Mouse (Mus musculus) liver, embryonic 16.5 days (tissue): Measurements from ENCODE around the gene Surf6. TPM values are rescaled to one million over a fixed set of nuclear protein-coding genes. Genes with fewer than 3 reads are reported as not detected.
A peak's percentile ranks its signal among the peaks of the same experiment; 100 is the strongest.

Experiments used
- ATAC-seq: fragments of 200-750 bp; cut with Nextera tagmentation; 2 replicates; pipeline ENCODE4 v1.8.0; 2017; ENCODE audit warnings: low read depth, mild to moderate bottlenecking, moderate number of reproducible peaks, moderate library complexity
- H3K27ac ChIP-seq: fragments of 300-500 bp; sonication (generic); 2 replicates; pipeline ENCODE4 v1.5.1; 2014; ENCODE audit warnings: mild to moderate bottlenecking, low read length
- H3K27me3 ChIP-seq: fragments of 300-500 bp; sonication (generic); 2 replicates; pipeline ENCODE4 v1.6.1; 2014; ENCODE audit warnings: low read depth, low read length, mixed read lengths; ENCODE audit not compliant: control insufficient read depth, insufficient read depth
- H3K36me3 ChIP-seq: fragments of 300-500 bp; sonication (generic); 2 replicates; pipeline ENCODE4 v1.6.1; 2014; ENCODE audit warnings: mild to moderate bottlenecking; ENCODE audit not compliant: control insufficient read depth, insufficient read depth
- H3K4me1 ChIP-seq: fragments of 300-500 bp; sonication (generic); 2 replicates; pipeline ENCODE4 v1.6.1; 2014; ENCODE audit warnings: low read depth, low read length, mixed read lengths; ENCODE audit not compliant: control insufficient read depth
- H3K4me2 ChIP-seq: fragments of 300-500 bp; sonication (generic); 2 replicates; pipeline ENCODE4 v1.6.1; 2014; ENCODE audit warnings: low read depth, low read length, mixed read lengths
- H3K4me3 ChIP-seq: fragments of 300-500 bp; sonication (generic); 2 replicates; pipeline ENCODE4 v1.5.1; 2014; ENCODE audit warnings: low read depth, mild to moderate bottlenecking, low read length
- H3K9ac ChIP-seq: fragments of 300-500 bp; sonication (generic); 2 replicates; pipeline ENCODE4 v1.6.1; 2014; ENCODE audit warnings: low read depth, low read length
- H3K9me3 ChIP-seq: fragments of 300-500 bp; sonication (generic); replicated peaks from 2 replicates; pipeline ENCODE4 v1.6.1; 2016; ENCODE audit warnings: low read length; ENCODE audit not compliant: control insufficient read depth
- WGBS: fragments of 180-500 bp; shearing (Covaris S2); extraction: QIAGEN DNeasy Blood & Tissue Kit; methylation state at CpG from one replicate; pipeline ENCODE4 v1.1.7; 2014; ENCODE audit not compliant: insufficient replicate concordance; 5-methylcytosine and 5-hydroxymethylcytosine counted together
- polyA plus RNA-seq: library from polyadenylated mRNA; unstranded; fragments of >200 nt; fragmentation: Nextera tagmentation; extraction: Ambion mirVana; gene quantifications from 2 replicates; pipeline ENCODE4 v1.2.1, GENCODE M21; 2015

Gene Surf6
- polyA plus RNA-seq, 1 experiment from 2014 or later = 8.7 TPM

DNA sequence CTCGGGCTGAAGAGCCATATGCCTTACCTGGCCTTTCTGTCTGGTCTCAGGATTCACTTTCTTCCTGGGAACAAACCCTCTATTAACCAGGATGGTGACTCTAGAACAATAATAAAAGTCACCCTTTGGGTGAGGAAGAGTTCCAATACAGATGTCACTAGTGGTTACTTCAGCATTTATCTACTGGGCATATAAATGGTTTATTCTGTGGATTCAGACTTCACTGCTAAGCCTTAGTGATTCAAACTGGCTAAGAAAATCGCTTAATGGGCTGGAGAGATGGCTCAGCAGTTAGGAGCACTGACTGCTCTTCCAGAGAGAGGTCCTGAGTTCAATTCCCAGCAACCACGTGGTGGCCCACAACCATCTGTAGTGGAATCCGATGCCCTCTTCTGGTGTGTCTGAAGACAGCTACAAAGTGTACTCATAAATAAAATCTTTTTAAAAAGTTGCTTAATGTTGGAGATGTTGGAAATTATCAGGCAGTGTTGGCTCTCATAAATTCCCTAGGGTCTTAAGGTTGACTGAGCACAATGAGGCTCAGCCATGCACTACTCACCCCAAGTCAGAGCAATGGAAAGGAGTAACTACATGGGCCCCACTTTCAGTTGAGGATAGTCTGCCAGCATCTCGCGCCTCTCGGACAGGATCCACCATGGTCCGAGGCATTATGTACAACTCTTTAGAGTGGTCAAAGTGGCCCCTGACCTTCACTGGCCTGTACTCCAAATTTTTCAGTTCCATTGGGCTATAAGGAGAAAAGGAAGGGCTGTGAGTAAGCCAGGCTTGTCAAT is 11.7 kb upstream of the Surf6 start:
- H3K4me3 ChIP-seq = no peak overlapping the region
- H3K27ac ChIP-seq = no peak overlapping the region
- 51% methylated on average over 8 of the region's 8 CpGs for WGBS
- H3K9ac ChIP-seq = no peak overlapping the region
- peaks cover 37% of the 10 kb centered on the region for H3K4me1 ChIP-seq
- ATAC-seq = no peak
- no peaks in the 10 kb centered on the region for H3K9me3 ChIP-seq
- peaks cover 35% of the 10 kb centered on the region for H3K36me3 ChIP-seq
- peak overlapping the region; percentile 94; the same call in 1 of the 2 replicates for H3K4me2 ChIP-seq
- no peaks in the 10 kb centered on the region for H3K27me3 ChIP-seq

DNA sequence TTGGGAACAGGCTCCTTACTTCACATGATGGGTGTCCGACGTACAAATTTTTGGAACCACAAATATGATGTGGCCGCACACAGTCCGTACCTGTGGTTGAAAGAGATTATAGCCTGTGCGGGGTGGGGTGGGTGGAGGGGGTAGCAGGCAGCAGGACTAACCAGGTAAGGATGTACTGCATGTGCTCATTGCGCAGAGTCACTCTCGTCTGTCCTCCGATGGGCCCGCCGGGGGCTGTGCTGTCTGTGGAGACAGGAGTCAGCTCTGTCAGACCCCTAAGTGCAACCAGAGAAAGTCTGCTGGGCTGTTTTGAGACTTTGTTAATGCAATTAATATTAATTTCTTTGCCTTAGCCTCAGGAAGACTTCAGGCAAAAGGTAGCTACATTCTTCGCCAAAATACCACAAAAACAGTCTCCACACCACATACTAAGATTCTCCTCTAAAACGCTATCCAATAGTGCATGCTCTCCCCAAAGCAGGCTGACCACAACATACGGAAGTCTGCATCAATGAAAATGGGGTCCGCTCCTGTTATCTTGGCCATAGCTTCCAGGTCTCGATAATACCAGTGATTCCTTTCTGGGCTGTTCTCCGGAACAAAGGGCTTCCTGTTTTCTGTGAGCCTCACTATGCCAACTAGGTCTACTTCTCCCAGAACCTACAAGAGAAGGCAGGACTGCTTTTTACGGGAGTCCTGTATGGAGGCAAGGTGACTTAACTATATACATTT is 10.9 kb upstream of the Surf6 start:
- no peaks in the 10 kb centered on the region for H3K9me3 ChIP-seq
- H3K9ac ChIP-seq = no peak overlapping the region
- H3K4me3 ChIP-seq = no peak overlapping the region
- no peak overlapping the region for H3K27ac ChIP-seq
- peaks cover 28% of the 10 kb centered on the region for H3K36me3 ChIP-seq
- H3K4me2 ChIP-seq = no peak overlapping the region
- 53% methylated on average over 17 of the region's 17 CpGs for WGBS
- no peaks in the 10 kb centered on the region for H3K27me3 ChIP-seq
- no peak for ATAC-seq
- H3K4me1 ChIP-seq = peaks cover 43% of the 10 kb centered on the region

DNA sequence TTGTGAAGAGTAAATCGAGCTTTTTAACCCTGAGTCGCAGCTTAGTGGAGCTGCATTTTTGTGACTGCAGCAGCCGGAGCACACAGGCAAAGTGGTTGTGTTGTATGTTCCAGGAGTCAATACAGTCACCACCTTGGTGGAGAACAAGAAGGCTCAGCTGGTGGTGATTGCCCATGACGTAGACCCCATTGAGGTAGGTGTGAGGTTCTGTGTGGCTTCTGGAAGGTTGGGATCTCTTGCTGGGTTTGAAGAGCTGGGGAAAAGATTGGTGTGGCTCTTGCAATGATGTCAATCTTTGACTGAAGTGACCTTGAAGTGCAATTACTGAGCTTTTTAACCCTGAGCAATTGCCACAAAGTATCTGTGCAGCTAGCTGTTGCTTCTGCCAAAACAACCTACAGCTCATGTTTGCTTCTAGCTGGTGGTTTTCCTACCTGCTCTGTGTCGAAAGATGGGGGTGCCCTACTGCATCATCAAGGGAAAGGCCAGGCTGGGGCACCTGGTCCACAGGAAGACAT is 9.6 kb upstream of the Surf6 start:
- Histone ChIP-seq H3K4me2 (peak overlapping the region; percentile 74), H3K9me3 (no peaks in the 10 kb centered on the region), H3K9ac (peak overlapping the region; percentile 85), H3K4me3 (peak overlapping the region; percentile 69), H3K36me3 (peaks cover 36% of the 10 kb centered on the region), H3K4me1 (peaks cover 46% of the 10 kb centered on the region), H3K27ac (no peak overlapping the region), H3K27me3 (no peaks in the 10 kb centered on the region)
- WGBS = 42% methylated on average over 5 of the region's 5 CpGs
- ATAC-seq = no peak

DNA sequence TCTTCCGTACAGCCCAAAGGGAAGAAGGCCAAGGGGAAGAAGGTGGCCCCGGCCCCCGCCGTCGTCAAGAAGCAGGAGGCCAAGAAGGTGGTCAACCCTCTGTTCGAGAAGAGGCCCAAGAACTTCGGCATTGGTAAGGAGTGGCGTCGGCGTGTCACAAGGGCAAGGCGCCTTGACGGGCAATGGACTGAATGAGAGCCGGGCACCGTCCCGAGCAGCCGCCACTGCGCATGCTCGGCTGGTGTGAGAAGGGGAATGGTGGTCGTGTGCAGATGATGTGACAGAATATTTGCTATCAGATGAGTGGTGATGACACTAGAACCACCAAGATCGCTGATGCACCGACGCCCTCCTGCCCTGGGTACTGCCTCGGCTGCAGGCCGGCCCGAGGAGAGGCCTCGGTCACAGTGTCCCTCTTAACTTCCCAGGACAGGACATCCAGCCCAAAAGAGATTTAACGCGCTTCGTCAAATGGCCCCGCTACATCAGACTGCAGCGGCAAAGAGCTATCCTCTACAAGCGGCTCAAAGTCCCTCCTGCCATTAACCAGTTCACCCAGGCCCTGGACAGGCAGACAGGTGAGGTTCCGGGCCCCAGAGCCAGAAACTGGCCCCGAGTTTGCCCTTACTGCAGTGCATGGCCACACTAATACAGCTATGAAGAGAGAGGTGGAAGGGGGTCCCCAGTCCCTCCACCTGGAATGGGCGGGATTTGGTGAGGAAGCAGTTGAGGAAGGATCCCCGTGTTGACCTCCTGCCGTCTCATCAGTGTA is 8.5 kb upstream of the Surf6 start:
- Histone ChIP-seq H3K4me1 (peaks cover 39% of the 10 kb centered on the region), H3K4me3 (peak overlapping the region; percentile 69)
- under 1% methylated on average over 37 of the region's 37 CpGs for WGBS

DNA sequence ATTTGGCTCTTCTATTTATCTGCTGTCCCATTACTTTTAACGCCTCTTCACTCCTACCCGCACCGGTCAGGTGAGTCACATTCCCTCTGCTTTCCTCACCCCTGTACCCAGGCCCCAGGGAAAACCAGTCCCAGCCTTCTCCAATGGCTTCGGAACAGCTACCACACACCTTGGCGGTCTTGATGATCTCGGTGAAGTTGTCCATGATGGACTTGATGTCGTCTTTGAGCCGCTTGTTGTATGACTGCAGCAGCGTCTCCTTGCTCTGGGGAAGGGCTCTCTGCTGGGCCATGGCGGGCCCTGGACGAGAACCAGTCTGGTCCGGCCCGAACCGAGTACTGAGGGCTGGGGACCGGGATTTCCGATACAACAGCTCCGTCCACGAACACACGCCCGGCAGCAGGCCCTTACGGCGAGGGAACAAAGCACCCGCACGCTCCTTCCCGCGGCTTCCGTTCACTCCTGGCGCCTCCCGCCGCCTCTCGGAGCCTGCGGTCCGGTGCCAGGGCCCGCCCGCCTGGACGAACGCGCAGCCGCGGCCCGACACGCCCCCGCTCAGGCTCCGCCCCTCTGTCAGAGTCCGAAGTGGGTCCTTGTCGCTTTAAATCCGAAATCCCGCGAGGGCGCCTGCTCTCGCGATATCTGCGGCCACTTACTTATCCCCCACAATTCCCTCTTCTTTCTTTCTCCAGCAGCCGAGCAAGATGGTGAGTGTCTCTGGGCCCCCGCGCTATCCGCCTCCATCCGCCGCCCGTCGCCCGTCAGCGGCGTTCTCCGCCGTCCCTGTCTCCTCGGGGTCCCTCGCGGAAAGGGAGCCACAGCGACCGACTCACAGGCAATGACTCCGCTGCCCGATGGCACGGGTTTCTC is 7.7 kb upstream of the Surf6 start, which contains the start of the genes Med22 and Rpl7a:
Gene Med22 (minus strand): TSS at position 554 of the 870 bp plus-strand sequence.
Gene Rpl7a (plus strand): TSS at position 641 of the 870 bp plus-strand sequence.
- H3K4me1 ChIP-seq = peaks cover 34% of the 10 kb centered on the region

More for the DNA sequence above, 8.5 kb upstream of the Surf6 start:
- Histone ChIP-seq H3K9ac (peak overlapping the region; percentile 85), H3K27me3 (no peaks in the 10 kb centered on the region), H3K27ac (peak overlapping the region; percentile 73), H3K36me3 (peaks cover 41% of the 10 kb centered on the region), H3K4me2 (peak overlapping the region; percentile 74), H3K9me3 (no peaks in the 10 kb centered on the region)
- ATAC-seq = peak; percentile 22

DNA sequence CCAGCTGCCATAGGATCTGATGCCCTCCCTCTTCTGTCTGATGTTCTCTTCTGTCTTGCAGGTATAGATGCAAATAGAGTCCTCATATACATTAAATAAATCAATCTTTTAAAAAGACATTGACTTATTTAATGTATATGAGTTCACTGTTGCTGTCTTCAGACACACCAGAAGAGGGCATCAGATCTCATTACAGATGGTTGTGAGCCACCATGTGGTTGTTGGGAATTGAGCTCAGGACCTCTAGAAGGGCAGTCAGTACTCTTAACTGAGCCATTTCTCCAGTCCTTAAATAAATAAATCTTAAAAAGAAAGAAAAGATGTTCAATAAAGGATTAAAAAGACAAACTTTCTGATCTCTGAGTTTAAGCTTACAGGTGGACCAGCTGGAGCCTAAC is 6.7 kb upstream of the Surf6 start:
- H3K36me3 ChIP-seq = peaks cover 44% of the 10 kb centered on the region

More for the DNA sequence above, 7.7 kb upstream of the Surf6 start, which contains the start of the genes Med22 and Rpl7a:
- peak within 1 kb of the TSS; percentile 89 for H3K27ac ChIP-seq
- peaks cover 44% of the 10 kb centered on the region for H3K36me3 ChIP-seq
- peak within 1 kb of the TSS; percentile 85 for H3K9ac ChIP-seq
- no peaks in the 10 kb centered on the region for H3K9me3 ChIP-seq
- H3K27me3 ChIP-seq = no peaks in the 10 kb centered on the region
- H3K4me3 ChIP-seq = peak within 1 kb of the TSS; percentile 69
- WGBS = under 1% methylated on average over 74 of the region's 74 CpGs
- ATAC-seq = peak; percentile 95
- peak within 1 kb of the TSS; percentile 75 for H3K4me2 ChIP-seq

DNA sequence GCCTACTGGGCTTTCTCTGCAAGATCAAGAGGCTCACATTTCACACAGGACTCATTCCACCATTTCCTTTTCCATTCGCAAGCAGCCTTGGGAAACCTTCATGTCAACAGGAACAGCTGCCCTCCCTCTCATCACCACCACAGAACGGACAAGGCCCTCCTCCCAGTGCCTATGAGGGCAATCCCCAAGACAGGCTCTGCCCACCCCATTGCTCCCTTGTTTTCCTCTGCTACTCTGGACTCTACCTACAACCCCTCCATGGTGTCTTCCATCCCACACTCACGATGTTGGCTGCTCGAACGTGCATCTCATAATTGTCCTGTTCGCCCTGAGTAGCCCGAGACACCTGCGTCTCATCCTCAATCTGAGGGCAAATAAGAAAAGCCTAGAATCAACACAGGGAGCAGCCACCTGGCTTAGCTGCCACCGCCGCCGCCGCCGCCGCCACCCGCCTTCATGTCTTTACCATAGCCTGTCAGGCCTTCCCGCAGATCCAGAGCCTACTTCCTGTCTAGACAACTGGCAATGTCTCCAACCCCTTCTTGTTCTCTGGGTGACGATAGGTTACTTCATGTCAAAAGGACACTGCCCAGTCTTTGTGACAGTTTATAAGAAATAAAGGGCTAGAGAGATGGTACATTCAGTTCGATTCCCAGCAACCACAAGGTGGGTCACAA is 6.2 kb upstream of the Surf6 start:
- Histone ChIP-seq H3K4me2 (peak overlapping the region; percentile 75), H3K27me3 (no peaks in the 10 kb centered on the region), H3K9ac (peak overlapping the region; percentile 70), H3K4me3 (peak overlapping the region; percentile 69), H3K36me3 (peaks cover 39% of the 10 kb centered on the region), H3K9me3 (no peaks in the 10 kb centered on the region), H3K4me1 (peaks cover 29% of the 10 kb centered on the region), H3K27ac (0 out of 2 replicates have a peak overlapping the region, but pooled peaks have one; percentile 89)
- WGBS = 60% methylated on average over 18 of the region's 18 CpGs
- ATAC-seq = no peak

More for the DNA sequence above, 6.7 kb upstream of the Surf6 start:
- Histone ChIP-seq H3K27ac (peak overlapping the region; percentile 89; the same call in 1 of the 2 replicates), H3K9me3 (no peaks in the 10 kb centered on the region), H3K4me2 (peak overlapping the region; percentile 75), H3K9ac (peak overlapping the region; percentile 70), H3K4me3 (peak overlapping the region; percentile 69), H3K4me1 (peaks cover 27% of the 10 kb centered on the region), H3K27me3 (no peaks in the 10 kb centered on the region)
- ATAC-seq = no peak
